Mouse (Mus musculus) embryonic facial prominence, embryonic 14.5 days (tissue): ENCODE measurements around the gene F11r. TPM values are rescaled to one million over a fixed set of nuclear protein-coding genes. Genes with fewer than 3 reads are reported as not detected.

Experiments
- ATAC-seq: fragments of 200-750 bp; cut with Nextera tagmentation; 2 replicates; pipeline ENCODE4 v1.8.0; 2017; ENCODE audit warnings: low read depth, moderate number of reproducible peaks, moderate TSS enrichment
- DNase-seq: peaks from one replicate; pipeline ENCODE4 v3.0.0-alpha.2; 2015; ENCODE audit warnings: low spot score
- H3K27ac ChIP-seq: fragments of 300-500 bp; sonication (generic); replicated peaks from 2 replicates; pipeline ENCODE4 v1.5.1; 2014; ENCODE audit warnings: low read depth, mild to moderate bottlenecking, low read length, moderate library complexity
- H3K27me3 ChIP-seq: fragments of 300-500 bp; sonication (generic); replicated peaks from 2 replicates; pipeline ENCODE4 v1.6.1; 2014; ENCODE audit warnings: low read length; ENCODE audit not compliant: control insufficient read depth, insufficient read depth
- H3K36me3 ChIP-seq: fragments of 300-500 bp; sonication (generic); 2 replicates; pipeline ENCODE4 v1.6.1; 2014; ENCODE audit warnings: low read length, mixed read lengths; ENCODE audit not compliant: control insufficient read depth, insufficient read depth
- H3K4me1 ChIP-seq: fragments of 300-500 bp; sonication (generic); 2 replicates; pipeline ENCODE4 v1.6.1; 2014; ENCODE audit warnings: antibody characterized with exemption, low read length; ENCODE audit not compliant: control insufficient read depth, insufficient read depth
- H3K4me2 ChIP-seq: fragments of 300-500 bp; sonication (generic); 2 replicates; pipeline ENCODE4 v1.6.1; 2014; ENCODE audit warnings: low read depth, mild to moderate bottlenecking, low read length, moderate library complexity, mixed read lengths
- H3K4me3 ChIP-seq: fragments of 300-500 bp; sonication (generic); 2 replicates; pipeline ENCODE4 v1.5.1; 2014; ENCODE audit warnings: low read depth, mild to moderate bottlenecking, low read length
- H3K9ac ChIP-seq: fragments of 300-500 bp; sonication (generic); 2 replicates; pipeline ENCODE4 v1.6.1; 2014; ENCODE audit warnings: low read depth, mild to moderate bottlenecking, low read length, moderate library complexity, mixed read lengths
- H3K9me3 ChIP-seq: fragments of 300-500 bp; sonication (generic); 2 replicates; pipeline ENCODE4 v1.6.1; 2016; ENCODE audit warnings: low read length; ENCODE audit not compliant: control insufficient read depth
- WGBS: fragments of 180-500 bp; shearing (Covaris S2); extraction: QIAGEN DNeasy Blood & Tissue Kit; methylation state at CpG from one replicate; pipeline ENCODE4 v1.1.7; 2014; 5-methylcytosine and 5-hydroxymethylcytosine counted together
- polyA plus RNA-seq: library from polyadenylated mRNA; unstranded; fragments of >200 nt; fragmentation: Nextera tagmentation; extraction: Ambion mirVana; gene quantifications from 2 replicates; pipeline ENCODE4 v1.2.1, GENCODE M21; 2014

The F11r gene
- polyA plus RNA-seq, 1 experiment from 2014 or later: 27.0 TPM

GRCm38 (mm10) chr1:171454926-171455325 lies 17.6 kb downstream of the F11r start:
- WGBS: 87% methylated on average over 6 of the region's 6 CpGs
- H3K27ac ChIP-seq: no peak overlapping the region
- no peaks in the 10 kb centered on the region for H3K27me3 ChIP-seq
- no peak for ATAC-seq
- no peak overlapping the region for H3K4me3 ChIP-seq
- DNase-seq: no peak
- no peak overlapping the region for H3K9ac ChIP-seq
- no peaks in the 10 kb centered on the region for H3K4me1 ChIP-seq
- H3K9me3 ChIP-seq: no peaks in the 10 kb centered on the region
- no peak overlapping the region for H3K4me2 ChIP-seq
- H3K36me3 ChIP-seq: no peaks in the 10 kb centered on the region

GRCm38 (mm10) chr1:171457568-171457967 lies 20.2 kb downstream of the F11r start:
- no peak overlapping the region for H3K9ac ChIP-seq
- no peaks in the 10 kb centered on the region for H3K9me3 ChIP-seq
- H3K4me2 ChIP-seq: no peak overlapping the region
- H3K27ac ChIP-seq: no peak overlapping the region
- DNase-seq: no peak
- 0 out of 2 replicates have a peak, but pooled peaks cover 13% of the 10 kb centered on the region for H3K36me3 ChIP-seq
- no peaks in the 10 kb centered on the region for H3K4me1 ChIP-seq
- WGBS: 91% methylated on average over 1 of the region's 1 CpGs
- H3K27me3 ChIP-seq: no peaks in the 10 kb centered on the region
- no peak for ATAC-seq
- no peak overlapping the region for H3K4me3 ChIP-seq

- Histone ChIP-seq H3K9ac (no peak overlapping the region), H3K4me2 (no peak overlapping the region), H3K4me1 (no peaks in the 10 kb centered on the region), H3K36me3 (0 out of 2 replicates have a peak, but pooled peaks cover 17% of the 10 kb centered on the region), H3K27me3 (no peaks in the 10 kb centered on the region), H3K27ac (no peak overlapping the region), H3K9me3 (no peaks in the 10 kb centered on the region), H3K4me3 (no peak overlapping the region)
- 37% methylated on average over 5 of the region's 5 CpGs for WGBS
- DNase-seq: peak; percentile 60
- ATAC-seq: no peak
Observed at GRCm38 (mm10) chr1:171459791-171460190, 22.5 kb downstream of the F11r start.

- Histone ChIP-seq H3K4me2 (no peak overlapping the region), H3K36me3 (0 out of 2 replicates have a peak, but pooled peaks cover 17% of the 10 kb centered on the region), H3K27ac (no peak overlapping the region), H3K4me1 (no peaks in the 10 kb centered on the region), H3K27me3 (no peaks in the 10 kb centered on the region), H3K9me3 (no peaks in the 10 kb centered on the region), H3K4me3 (no peak overlapping the region), H3K9ac (no peak overlapping the region)
- 92% methylated on average over 22 of the region's 22 CpGs for WGBS
- ATAC-seq: no peak
- no peak for DNase-seq
Observed at GRCm38 (mm10) chr1:171460551-171461503, 23.5 kb downstream of the F11r start.

GRCm38 (mm10) chr1:171463133-171463532 lies 25.8 kb downstream of the F11r start:
- no peak for DNase-seq
- Histone ChIP-seq H3K4me2 (no peak overlapping the region), H3K36me3 (0 out of 2 replicates have a peak, but pooled peaks cover 17% of the 10 kb centered on the region), H3K9me3 (no peaks in the 10 kb centered on the region), H3K4me3 (no peak overlapping the region), H3K9ac (no peak overlapping the region), H3K27ac (no peak overlapping the region), H3K27me3 (no peaks in the 10 kb centered on the region), H3K4me1 (no peaks in the 10 kb centered on the region)
- WGBS: 89% methylated on average over 3 of the region's 3 CpGs
- no peak for ATAC-seq

- no peak for DNase-seq
- Histone ChIP-seq H3K4me2 (no peak overlapping the region), H3K9me3 (no peaks in the 10 kb centered on the region), H3K9ac (no peak overlapping the region), H3K4me3 (no peak overlapping the region), H3K27ac (no peak overlapping the region), H3K27me3 (no peaks in the 10 kb centered on the region), H3K36me3 (0 out of 2 replicates have a peak, but pooled peaks cover 17% of the 10 kb centered on the region), H3K4me1 (no peaks in the 10 kb centered on the region)
- WGBS: 89% methylated on average over 5 of the region's 5 CpGs
- ATAC-seq: no peak
Observed at GRCm38 (mm10) chr1:171465749-171466412, 28.5 kb downstream of the F11r start.

GRCm38 (mm10) chr1:171466565-171466964 lies 29.2 kb downstream of the F11r start:
- 84% methylated on average over 4 of the region's 4 CpGs for WGBS
- no peaks in the 10 kb centered on the region for H3K4me1 ChIP-seq
- H3K36me3 ChIP-seq: 0 out of 2 replicates have a peak, but pooled peaks cover 14% of the 10 kb centered on the region
- H3K9ac ChIP-seq: no peak overlapping the region
- no peak overlapping the region for H3K4me3 ChIP-seq
- H3K27me3 ChIP-seq: no peaks in the 10 kb centered on the region
- no peak overlapping the region for H3K4me2 ChIP-seq
- no peak overlapping the region for H3K27ac ChIP-seq
- H3K9me3 ChIP-seq: no peaks in the 10 kb centered on the region
- no peak for ATAC-seq
- no peak for DNase-seq

GRCm38 (mm10) chr1:171469678-171470077 lies 32.3 kb downstream of the F11r start:
- H3K27ac ChIP-seq: no peak overlapping the region
- no peaks in the 10 kb centered on the region for H3K9me3 ChIP-seq
- WGBS: 82% methylated on average over 3 of the region's 3 CpGs
- H3K36me3 ChIP-seq: no peaks in the 10 kb centered on the region
- DNase-seq: no peak
- H3K4me1 ChIP-seq: no peaks in the 10 kb centered on the region
- no peak overlapping the region for H3K4me2 ChIP-seq
- no peak for ATAC-seq
- H3K9ac ChIP-seq: no peak overlapping the region
- H3K27me3 ChIP-seq: no peaks in the 10 kb centered on the region
- H3K4me3 ChIP-seq: no peak overlapping the region
